Mouse (Mus musculus) spleen, postnatal 10 days (tissue): ENCODE data around the gene Rad23a.
A peak's percentile ranks its signal among the peaks of the same experiment; 100 is the strongest.

Experiments used
- DNase-seq, 2 experiments: peaks; one replicate each; pipeline ENCODE4 v3.0.0; 2021 to 2022; ENCODE audit warnings: low spot score in 2 of 2

Rad23a gene

DNA sequence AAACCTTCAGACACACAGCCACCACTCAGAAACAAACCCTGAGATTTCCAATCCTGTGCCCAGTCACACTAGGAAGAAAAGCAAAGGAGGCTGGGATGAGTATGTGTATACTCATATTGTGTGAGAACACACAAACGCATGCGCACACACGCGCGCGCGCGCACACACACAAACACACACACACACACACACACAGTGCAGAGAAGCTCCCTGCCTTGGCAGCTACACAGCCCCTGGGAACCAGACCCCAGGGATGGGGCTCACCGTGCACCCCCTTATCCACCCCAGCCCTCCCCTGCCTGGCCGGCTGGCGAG lies 26.3 kb downstream of the Rad23a start:
- DNase-seq = no peak

DNA sequence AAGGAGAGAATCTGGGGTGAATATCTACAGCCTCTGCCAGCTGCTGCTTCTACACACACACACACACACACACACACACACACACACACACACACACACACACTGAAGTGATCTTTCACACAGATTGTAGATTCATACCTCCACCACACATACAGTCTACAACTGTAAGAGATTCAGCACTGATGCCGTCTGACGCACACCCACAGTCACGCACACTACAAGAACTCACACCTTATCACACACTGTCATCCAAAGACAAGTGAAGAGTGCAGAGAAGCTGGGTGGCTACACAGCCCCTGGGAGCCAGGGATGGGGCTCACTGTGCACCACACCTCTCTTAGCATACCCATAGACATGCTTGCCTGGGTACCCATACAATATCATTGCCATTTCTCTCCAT lies 26.6 kb downstream of the Rad23a start:
- no peak for DNase-seq

DNA sequence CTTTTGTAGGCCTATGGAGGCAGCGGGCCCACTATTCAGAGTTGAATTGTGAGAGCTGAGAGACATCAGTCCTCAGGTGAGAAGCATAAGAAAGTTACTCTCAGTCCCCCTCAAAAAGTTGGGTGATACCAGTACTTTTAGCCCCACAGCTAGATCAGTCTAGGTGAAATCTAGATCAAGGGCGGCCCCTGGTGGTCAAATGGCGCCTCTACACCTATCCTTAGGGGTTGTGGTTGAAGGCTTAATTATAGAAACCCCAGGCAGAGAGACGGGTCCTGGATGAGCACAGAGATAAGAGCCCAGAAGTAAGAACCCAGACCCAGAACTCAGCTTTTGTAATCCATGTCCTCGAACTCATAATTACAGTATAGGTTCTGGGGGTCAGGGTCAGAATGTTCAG lies 27.4 kb downstream of the Rad23a start:
- peak; percentile 86 to 92 for DNase-seq

GRCm38 (mm10) chr8:84811303-84811702 lies 29.2 kb downstream of the Rad23a start:
- no peak for DNase-seq

DNA sequence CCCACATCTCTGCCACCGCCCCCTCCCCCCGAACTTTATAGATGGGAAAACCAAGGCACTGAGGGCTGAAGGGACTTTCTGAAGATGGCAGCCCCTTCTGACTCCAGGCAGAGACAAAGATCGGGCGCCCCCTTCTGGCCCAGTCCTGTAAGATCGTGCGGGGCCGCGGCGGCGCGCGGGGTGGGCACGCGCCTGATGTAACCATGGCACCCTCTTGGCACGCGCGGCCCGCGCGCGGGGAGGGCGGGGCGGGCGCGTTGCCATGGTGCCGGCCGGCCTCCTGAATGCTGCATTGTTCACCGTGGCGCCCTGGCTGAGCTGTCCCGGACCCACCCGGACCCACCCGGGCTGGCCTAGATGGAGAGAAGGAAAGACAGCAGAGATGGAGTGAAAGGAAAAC lies 29.6 kb downstream of the Rad23a start:
- peak; percentile 93 to 94 for DNase-seq

DNA sequence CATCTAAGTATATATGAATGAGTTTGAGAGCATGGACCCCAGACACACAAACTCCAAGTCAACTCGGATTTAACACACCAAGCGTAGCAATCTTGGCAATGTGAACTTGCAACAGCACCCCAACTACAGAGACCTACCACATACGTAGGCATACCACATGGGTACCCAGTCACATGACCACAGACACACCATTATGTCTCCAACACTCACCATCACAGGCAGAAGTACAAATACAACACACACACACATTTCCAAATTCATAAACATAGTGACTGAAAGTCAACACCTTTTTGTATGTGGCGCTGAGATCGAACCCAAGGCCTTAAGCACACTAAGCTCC lies 30.6 kb downstream of the Rad23a start:
- DNase-seq = no peak

DNA sequence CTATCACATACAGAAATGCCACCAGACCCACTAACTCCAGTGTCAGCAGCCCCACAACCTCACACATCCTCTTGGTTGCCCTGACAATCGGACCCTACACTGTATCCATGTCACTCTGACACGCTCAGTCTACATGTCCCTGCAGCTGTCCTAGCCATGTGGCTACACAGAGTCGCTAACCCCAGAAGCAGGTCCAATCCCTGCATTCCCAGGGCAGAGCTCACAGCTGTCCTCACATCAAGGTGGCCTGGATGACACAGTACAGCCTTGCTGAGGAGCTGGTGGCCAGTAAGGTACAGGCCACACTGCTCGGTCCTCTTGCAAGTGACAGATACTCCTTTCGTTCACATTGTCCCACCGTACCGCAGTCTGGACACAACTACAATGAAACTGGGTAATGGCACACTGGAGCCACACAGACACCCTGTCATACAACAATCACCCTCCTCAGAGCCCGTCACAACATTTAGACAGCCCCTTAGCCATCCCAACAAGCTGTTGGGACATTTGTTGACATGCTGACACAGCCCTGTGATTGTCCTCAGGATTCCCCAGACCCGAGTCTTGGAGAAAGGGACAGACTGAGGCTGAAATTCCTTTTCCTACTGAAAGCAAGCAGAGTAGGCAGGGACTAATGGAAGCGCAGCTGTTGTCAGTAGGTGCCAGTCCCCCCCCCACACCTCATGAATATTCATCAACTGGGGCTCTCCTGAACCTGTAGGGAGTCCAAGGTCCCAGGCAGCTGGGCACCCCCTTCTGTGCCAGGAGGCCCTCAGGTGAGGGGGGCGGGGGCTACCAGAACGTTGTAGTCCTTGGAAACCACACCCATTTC lies 31.1 kb downstream of the Rad23a start:
- DNase-seq = no peak

DNA sequence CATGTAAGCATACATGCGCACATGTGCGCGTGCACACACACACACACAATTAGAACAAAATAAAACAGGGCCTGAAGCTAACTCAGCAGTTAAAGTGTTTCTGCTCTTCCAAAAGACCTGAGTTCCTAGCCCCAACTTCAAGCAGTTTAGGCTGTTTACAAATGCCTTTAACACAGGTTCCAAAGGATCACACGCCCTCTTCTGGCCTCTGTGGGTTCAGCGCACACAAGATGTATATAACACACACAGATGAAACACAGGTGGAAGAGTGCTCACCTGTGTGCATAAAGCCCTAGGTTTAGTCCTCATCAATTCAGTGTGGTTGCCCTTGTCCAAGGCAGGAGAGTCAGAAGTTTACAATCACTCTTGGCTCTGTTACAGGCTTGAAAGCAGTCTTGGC lies 34.4 kb downstream of the Rad23a start:
- DNase-seq = no peak

GRCm38 (mm10) chr8:84799999-84800831 lies 40.2 kb downstream of the Rad23a start, which contains the start of gene Nfix:
Gene Nfix (minus strand): TSS chr8:84800344.
- peak; percentile 55 to 78 for DNase-seq

DNA sequence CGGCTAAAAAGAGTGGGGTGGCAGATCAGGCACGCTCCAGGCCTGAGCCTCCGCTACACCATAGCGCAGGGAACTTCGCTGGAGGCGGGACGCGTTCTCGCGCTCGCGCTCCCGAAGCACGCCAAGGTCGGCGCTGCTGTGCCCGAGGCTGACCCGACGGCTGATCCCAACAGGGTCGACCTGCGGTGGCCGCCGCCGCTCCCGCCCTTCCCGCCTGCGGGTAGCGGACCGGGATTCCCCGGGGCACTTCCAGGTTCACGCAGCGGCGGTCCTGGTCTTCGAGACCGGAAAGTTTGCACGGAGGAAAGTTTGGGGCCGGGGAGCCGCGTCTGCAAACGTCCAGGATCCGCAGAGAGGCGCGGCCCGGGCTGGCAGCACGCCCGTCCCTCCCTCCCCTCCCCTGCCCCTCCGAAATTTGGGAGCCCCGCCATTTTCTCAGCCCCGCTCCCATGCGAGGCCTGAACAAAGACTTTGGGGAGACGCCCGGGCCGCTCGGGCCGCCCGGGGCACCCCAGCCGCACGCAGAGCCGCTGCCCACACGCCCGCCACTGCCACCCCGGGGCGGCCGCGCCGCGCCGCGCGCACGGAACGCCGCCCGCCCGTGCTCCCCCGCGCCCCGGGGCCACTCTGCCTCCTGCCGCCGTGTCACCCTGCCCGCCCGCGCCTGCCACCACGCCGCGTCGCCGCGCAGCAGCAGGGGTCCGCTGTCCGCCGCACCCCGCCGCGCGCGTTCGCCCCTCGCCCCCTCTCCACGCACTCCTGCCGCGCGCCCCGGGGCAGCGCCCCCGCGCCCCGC lies 41.1 kb downstream of the Rad23a start:
- DNase-seq = peak; percentile 73 to 75

DNA sequence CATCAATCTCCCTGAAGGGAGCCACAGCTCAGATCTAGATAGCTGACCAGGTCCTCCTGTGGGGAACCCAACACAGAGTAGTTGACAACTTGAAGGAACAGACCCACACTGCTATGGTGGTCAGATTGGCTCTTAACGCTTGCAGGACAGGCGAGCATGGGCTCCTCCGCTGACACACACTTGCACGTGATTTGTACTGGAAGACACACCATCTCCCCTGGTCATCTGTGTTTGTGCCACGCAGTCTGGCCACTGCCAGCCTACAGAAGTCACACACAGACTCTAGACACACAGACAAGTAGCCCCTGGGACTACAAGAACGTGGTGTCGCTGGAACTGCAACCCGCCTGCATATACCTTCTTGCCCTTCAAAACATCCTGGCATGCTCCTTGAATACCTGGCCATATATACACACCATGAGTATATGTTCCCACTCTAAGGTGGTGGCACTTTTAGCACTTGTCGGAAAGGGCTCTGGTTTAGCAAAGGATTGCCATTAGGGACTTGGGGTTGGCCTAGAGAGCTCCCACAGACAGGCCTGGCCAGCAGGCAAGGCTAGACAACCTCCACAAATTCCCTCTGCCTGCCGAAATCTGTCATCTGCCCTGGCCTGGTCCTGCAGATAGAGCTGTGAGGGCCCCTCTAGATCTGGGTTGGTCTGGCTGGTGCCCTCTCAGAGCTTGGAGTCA lies 41.9 kb downstream of the Rad23a start:
- DNase-seq = no peak

- DNase-seq = no peak
Measured at GRCm38 (mm10) chr8:84797971-84798370, 42.5 kb downstream of the Rad23a start.

DNA sequence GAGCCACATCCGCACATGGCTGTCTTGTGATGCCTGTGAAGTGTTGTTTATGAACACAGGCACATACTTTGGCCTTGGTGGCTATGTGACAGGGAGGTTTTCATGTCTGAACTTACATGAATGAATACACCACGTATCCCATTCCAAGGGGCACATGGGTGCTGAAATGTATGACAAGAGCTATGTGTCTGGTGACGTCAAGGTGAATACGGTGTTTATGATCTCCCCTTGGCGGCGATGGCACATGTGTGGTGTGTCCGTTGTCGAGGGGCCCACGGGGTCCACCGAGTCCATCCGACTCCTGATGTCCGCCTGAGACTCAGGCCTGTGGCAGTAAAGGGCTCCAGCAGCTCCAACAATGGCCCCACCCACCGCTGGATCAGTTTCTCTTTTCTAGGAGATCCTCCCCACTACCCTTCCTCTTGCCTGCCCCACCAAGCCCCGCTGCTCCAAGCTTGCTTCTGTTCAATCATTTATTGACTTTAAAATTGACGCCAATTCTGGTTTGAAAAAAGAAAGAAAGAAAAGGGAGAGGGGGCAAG lies 43.1 kb downstream of the Rad23a start:
- DNase-seq = no peak

GRCm38 (mm10) chr8:84794486-84794885 lies 46.0 kb downstream of the Rad23a start:
- no peak for DNase-seq

GRCm38 (mm10) chr8:84793791-84794485 lies 46.5 kb downstream of the Rad23a start:
- no peak for DNase-seq

DNA sequence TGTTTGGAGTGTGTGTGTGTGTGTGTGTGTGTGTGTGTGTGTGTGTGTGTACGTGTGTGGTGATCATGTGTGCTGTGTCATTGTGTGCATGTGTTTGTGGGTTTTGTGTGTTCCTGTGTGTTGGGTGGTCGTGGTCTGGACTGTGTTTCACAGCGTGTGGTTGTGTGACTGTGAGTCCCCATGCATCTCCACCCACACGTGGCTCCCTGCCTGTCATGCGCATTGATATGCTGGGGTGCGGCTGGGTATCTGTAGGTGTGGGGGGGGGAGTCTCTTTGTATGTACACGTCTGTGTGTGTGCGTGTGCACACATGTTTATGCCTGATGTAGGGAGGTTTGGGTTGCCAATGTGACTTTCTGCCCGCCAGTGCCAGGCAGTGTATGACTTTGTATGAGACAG lies 47.3 kb downstream of the Rad23a start:
- no peak for DNase-seq

GRCm38 (mm10) chr8:84792429-84792947 lies 48.0 kb downstream of the Rad23a start:
- no peak for DNase-seq

- DNase-seq = no peak
Measured at GRCm38 (mm10) chr8:84790537-84790936, 49.9 kb downstream of the Rad23a start.

DNA sequence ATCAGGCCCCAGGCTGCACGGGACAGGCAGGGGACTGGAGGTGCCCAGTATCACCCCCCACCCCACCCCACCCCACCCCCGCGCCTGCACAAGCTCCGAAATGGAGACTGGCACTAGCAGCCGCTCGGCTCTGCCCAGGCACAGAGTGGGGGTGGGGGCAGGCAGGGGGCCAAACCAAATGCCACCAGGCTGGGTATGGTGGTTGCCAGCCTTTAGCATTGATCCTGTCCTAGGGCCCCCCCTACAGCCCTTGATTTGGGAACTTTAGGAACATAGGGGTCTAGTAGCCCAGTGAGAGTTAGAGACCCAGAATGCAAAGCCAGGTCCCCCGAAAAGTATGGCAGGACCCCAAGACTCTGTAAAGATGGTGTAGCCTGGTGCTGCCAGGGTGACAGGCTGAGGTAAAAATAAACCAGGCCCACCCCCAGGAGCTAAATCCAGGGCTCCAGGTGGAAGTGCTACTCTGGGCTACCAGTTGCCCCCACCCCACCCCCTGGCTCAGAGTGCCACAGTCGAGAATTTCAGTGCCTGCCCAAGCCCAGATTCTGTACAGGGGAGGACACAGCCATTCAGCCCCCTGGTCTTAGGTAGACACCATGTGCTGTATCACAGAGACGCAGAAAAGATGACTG lies 50.5 kb downstream of the Rad23a start:
- DNase-seq = no peak

GRCm38 (mm10) chr8:84789345-84789744 lies 51.1 kb downstream of the Rad23a start:
- no peak for DNase-seq
